Mouse (Mus musculus): ENCODE measurements around the gene Sdc4. TPM values are rescaled to one million over a fixed set of nuclear protein-coding genes. Genes with fewer than 3 reads are reported as not detected.

Sdc4 gene
- total RNA-seq, 2 experiments from 2014 or later = 0.09 to 0.38 TPM

- no peak for ATAC-seq (replicated peaks; ENCODE audit: low FRiP score, poor library complexity, severe bottlenecking)
Observed at GRCm38 (mm10) chr2:164433278-164433895, 10.3 kb downstream of the Sdc4 start.

GRCm38 (mm10) chr2:164432541-164433191, 11.0 kb downstream of the Sdc4 start:
- no peak for ATAC-seq (replicated peaks; ENCODE audit: low FRiP score, poor library complexity, severe bottlenecking)

- no peak for ATAC-seq (replicated peaks; ENCODE audit: low FRiP score, poor library complexity, severe bottlenecking)
Observed at GRCm38 (mm10) chr2:164431676-164432465, 11.8 kb downstream of the Sdc4 start.

GRCm38 (mm10) chr2:164430697-164431096, 13.0 kb downstream of the Sdc4 start:
- no peak for ATAC-seq (replicated peaks; ENCODE audit: low FRiP score, poor library complexity, severe bottlenecking)

GRCm38 (mm10) chr2:164429881-164430615, 13.6 kb downstream of the Sdc4 start:
- no peak for ATAC-seq (replicated peaks; ENCODE audit: low FRiP score, poor library complexity, severe bottlenecking)

- ATAC-seq (replicated peaks; ENCODE audit: low FRiP score, poor library complexity, severe bottlenecking) = no peak
Observed at GRCm38 (mm10) chr2:164428451-164428850, 15.2 kb downstream of the Sdc4 start.

- no peak for ATAC-seq (replicated peaks; ENCODE audit: low FRiP score, poor library complexity, severe bottlenecking)
Observed at GRCm38 (mm10) chr2:164426952-164427351, 16.7 kb downstream of the Sdc4 start.

- ATAC-seq (replicated peaks; ENCODE audit: low FRiP score, poor library complexity, severe bottlenecking) = no peak
Observed at GRCm38 (mm10) chr2:164426121-164426520, 17.6 kb downstream of the Sdc4 start.

GRCm38 (mm10) chr2:164425401-164425800, 18.3 kb downstream of the Sdc4 start:
- ATAC-seq (replicated peaks; ENCODE audit: low FRiP score, poor library complexity, severe bottlenecking) = no peak

GRCm38 (mm10) chr2:164424406-164424805, 19.3 kb downstream of the Sdc4 start:
- no peak for ATAC-seq (replicated peaks; ENCODE audit: low FRiP score, poor library complexity, severe bottlenecking)

- no peak for ATAC-seq (replicated peaks; ENCODE audit: low FRiP score, poor library complexity, severe bottlenecking)
Observed at GRCm38 (mm10) chr2:164423464-164423863, 20.2 kb downstream of the Sdc4 start.

- no peak for ATAC-seq (replicated peaks; ENCODE audit: low FRiP score, poor library complexity, severe bottlenecking)
Observed at GRCm38 (mm10) chr2:164422675-164423393, 20.9 kb downstream of the Sdc4 start.

GRCm38 (mm10) chr2:164421979-164422378, 21.7 kb downstream of the Sdc4 start:
- ATAC-seq (replicated peaks; ENCODE audit: low FRiP score, poor library complexity, severe bottlenecking) = no peak

GRCm38 (mm10) chr2:164421306-164421705, 22.4 kb downstream of the Sdc4 start:
- ATAC-seq (replicated peaks; ENCODE audit: low FRiP score, poor library complexity, severe bottlenecking) = no peak

- ATAC-seq (replicated peaks; ENCODE audit: low FRiP score, poor library complexity, severe bottlenecking) = no peak
Observed at GRCm38 (mm10) chr2:164419489-164419888, 24.2 kb downstream of the Sdc4 start.

- no peak for ATAC-seq (replicated peaks; ENCODE audit: low FRiP score, poor library complexity, severe bottlenecking)
Observed at GRCm38 (mm10) chr2:164418308-164418875, 25.3 kb downstream of the Sdc4 start.

GRCm38 (mm10) chr2:164417198-164417597, 26.5 kb downstream of the Sdc4 start:
- ATAC-seq (replicated peaks; ENCODE audit: low FRiP score, poor library complexity, severe bottlenecking) = no peak

- no peak for ATAC-seq (replicated peaks; ENCODE audit: low FRiP score, poor library complexity, severe bottlenecking)
Observed at GRCm38 (mm10) chr2:164414581-164414980, 29.1 kb downstream of the Sdc4 start.

- no peak for ATAC-seq (replicated peaks; ENCODE audit: low FRiP score, poor library complexity, severe bottlenecking)
Observed at GRCm38 (mm10) chr2:164414167-164414566, 29.5 kb downstream of the Sdc4 start.
